Mouse (Mus musculus) right cerebral cortex, postnatal 36 days (tissue): ENCODE data around the gene Cpsf4.
"Not testable (repeated sequence)": the region's sequence is repeated elsewhere in the genome, so short reads cannot be mapped to it uniquely, and the experiment has no call there.

Experiments
- DNase-seq, 2 experiments: peaks; one replicate each; pipeline ENCODE4 v3.0.0; 2022; ENCODE audit warnings: low spot score in 2 of 2, mixed read lengths in 1 of 2

Cpsf4 gene

DNA sequence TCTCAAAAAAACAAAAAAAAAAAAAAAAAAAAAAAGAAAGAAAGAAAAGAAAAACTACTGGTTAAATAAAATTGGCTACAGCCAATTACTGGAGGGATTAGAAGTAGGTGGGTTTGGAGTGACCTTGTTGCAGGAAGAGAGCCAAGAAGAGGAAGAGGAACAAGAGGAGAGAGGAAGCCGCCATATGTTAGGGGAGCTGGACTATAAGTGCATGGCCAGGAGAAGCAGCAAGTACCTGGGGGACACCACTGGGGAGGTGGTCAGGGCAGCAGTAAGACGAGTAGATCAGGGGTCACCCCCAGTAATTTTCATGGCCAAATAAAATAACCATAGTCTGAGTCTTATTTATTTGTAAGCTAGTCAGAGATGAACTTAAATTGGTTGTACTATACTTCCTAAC, 18.2 kb downstream of the Cpsf4 start:
- DNase-seq: no peak

DNA sequence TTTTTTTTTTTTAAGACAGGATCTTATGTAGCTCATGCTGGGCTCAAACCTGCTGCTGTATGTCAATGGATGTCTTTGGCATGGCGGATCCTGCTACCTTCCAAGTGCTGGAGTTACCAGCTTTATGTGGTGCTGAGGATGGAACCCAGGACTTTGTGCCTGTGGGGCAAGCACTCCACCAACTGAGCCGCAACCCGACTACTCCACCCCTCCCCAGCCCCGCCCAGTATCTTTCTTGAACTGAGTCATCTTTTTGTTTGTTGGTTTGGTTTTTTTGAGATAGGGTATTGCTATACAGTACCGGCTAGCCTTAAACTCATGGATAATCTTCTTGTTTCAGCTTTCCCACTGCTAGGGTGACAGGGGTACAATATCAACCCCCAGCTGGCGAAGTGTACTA, 22.4 kb downstream of the Cpsf4 start:
- no peak for DNase-seq

DNA sequence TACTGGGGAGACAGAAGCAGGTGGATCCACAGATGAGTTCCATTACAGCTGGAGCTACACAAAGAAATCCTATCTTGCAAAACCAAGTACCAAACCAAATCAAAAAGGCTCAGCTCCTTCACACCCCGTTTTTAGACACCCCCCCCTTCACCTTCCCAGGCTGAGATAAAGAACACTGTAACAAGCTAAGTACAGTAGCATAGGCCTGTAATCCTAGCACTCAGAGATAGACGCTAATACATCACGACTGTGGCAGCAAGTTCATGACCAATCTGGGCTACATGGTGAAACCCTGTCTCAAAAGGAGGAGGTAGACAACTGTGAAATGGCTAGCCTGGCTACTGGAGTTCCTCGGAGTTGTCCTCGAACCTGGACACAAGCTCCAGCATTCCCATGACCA, 23.4 kb downstream of the Cpsf4 start:
- no peak for DNase-seq

DNA sequence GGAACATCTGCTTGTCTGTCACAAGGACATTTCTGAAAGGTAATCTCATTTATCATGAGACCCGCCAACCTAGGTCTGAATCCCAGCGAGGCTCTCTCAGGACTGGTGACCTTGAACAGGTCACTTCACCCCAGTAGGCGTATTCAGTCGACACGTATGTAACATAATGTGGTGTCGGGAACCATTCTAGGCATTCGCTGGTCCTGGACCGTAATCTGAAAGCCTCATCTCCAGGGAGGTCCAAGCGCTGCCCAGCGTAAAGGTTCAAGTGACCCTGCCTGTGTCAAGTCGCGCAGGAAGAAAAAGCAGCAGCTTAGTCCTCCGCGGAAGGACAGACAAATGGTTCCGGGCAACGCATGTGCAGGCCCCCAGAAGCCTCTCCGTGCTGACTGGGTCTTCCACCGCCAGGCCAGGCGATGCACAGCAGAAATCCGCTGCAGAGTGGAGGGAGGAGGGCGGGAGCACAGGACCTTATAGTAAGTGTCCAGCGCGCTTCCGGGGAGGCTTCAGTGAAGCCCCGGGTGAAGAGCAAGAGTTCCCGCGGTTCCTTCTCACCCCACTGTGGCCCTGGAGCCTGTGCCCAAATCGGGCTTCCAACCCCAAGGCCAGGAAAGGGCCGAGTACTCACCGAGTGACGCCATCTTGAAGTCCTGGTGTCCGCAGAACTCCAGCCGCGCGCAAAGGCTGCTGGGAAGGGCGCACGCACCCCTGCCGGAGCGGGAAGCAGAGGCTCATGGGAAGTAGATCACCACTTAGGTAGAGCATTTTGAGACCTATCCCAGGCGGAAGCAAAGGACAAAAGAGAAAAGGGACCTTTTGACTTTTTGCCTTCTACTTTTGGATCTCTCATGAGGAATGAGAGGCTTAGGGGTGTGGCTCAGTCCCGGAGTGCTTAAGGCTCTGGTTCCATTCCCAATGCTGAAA, 24.1 kb downstream of the Cpsf4 start:
- peak; percentile 88 to 91 for DNase-seq

DNA sequence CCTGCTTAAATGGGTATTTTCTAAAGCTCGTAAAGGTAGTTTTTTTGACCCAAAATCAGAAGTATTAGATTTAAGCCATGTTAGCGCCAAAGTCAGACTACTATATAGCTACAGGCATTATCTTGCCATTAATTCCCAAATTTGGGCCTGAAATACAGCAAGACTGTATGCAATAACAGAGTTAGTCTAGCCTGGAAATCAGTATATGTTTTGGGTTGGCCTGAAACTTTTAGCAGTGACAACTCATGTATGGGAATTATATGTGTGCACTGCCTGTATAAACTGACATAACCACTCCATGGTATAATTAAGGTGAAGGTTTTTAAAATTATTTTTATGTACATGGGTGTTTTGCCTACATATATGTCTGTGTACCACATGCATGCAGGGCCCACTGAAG, 24.9 kb downstream of the Cpsf4 start, which contains the start of gene Atp5j2:
Gene Atp5j2 (minus strand): TSS at position 101 of the 400 bp plus-strand sequence.
- DNase-seq: no peak

DNA sequence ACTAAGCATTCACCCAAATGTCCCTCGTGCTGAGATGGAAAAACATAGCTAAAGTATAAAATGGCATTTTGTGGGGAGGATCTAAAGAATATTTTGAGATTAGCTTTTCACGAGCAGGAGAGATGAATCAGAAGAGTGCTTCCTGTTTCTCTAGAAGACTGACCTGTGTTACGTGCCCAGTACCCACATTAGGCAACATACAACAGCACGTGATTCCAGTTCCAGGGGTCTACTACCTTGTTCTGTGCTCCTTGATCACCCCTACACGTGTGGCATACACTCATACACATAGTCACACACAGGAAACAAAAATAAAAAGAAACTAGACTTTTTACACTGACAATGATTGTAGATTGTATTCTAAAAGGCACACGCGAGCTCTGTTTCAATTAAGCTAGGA, 33.4 kb downstream of the Cpsf4 start:
- no peak for DNase-seq

DNA sequence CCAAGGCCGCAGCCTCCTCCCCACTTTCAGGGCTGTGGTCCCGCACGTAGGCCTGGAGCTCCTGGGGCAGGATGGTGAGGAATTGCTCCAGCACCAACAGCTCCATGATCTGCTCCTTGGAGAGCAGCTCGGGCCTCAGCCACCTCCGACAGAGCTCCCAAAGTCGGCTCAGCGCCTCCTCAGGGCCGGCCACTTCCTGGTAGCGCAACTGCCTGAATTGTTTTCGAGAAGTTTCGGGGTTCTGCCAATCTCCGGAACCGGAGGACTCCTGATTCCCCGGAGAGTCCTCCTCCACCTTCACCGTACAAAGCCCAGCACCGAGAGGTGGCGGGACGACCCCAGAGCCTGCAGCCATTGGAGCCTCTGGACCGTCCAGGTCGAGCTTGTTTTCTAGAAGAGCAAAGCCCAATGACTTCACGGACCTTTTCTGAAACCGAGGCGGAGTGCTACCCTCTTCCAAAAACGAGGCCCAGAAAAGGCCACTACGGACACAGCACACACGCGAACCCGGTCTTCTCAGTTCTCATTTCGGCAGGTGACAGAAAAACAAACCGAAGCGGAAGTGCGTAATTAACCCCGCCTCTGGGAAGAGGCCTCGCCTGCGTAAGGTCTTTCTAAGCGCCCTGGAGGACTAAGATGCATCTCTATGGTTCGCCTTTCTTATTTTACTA, 34.4 kb downstream of the Cpsf4 start, which contains the start of gene Zkscan14:
Gene Zkscan14 (minus strand): TSS at position 548 of the 671 bp plus-strand sequence.
- DNase-seq: peak; percentile 60 to 63

DNA sequence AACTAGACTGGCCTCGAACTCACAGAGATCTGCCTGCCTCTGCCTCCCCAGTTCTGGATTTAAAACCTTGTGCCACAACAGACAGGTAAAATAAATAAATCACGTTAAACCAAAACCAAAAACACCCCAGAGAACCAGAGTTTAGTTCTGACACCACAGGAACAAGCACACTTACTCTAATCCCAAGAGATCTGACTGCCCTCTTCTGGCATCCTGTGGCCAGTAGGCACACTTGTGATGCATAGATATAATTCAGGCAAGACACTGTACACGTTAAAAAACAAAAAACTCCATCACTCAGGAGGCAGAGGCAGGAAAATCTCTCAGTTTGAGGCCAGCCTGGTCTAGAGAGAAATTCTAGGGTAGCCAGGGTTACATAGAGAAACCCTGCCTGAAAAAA, 35.4 kb downstream of the Cpsf4 start:
- no peak for DNase-seq

DNA sequence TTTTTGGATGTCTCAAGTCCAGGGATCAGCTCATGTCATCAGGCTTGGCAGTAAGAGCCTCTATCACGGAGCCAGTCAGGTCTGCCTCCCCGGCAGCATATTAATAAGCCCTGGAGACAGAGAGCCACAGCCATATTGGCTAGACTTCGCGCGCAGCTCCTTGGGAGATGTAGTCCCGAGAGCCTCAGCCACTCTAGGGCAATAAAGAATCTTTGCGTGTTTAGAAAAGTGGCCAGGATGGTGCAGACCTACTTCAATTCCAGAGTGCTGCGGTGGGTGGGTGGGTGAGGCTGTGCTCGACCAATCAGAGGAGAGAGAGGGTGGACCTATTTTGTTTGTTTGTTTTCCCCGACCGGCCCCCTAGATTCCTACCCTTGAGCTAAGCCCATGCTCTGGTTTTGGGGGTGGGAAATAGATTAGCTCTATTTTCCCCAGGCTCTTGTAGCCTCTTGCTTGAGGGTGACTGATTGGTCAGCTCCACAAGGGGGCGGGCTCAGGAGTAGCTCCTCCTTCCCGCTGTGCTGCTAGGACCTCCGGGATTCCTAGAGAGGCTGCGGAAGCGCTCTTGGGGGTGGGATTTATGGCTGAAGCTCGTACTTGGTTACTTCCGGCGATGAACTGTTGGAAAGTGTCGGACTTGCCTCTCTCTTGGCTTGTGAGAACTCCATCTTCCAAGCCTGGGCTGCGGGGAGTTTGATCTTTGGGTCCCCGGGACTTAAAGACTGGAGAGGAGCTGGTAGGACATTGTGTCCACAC, 37.1 kb downstream of the Cpsf4 start, which contains the start of gene Zkscan5:
Gene Zkscan5 (plus strand): TSS at position 627 of the 756 bp plus-strand sequence.
- peak; percentile 98 for DNase-seq

DNA sequence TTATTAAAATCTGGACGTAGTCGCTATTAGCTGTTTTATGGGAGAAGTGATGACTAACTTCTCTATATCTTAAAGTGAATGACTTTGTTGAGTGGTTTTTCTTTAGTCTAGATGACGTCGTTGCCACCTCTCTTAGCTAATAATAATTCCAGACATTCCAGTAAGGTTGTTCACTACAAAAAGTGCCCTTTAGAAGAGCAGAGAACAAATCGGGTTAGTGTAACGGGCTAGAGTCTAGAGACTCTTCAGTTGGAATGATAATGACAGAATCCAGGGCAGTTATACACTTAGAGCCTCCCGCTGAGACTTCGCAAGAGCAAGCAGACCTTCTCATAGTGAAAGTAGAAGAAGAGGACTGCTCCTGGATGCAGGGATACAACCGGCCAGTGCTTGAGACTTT, 38.0 kb downstream of the Cpsf4 start:
- no peak for DNase-seq

DNA sequence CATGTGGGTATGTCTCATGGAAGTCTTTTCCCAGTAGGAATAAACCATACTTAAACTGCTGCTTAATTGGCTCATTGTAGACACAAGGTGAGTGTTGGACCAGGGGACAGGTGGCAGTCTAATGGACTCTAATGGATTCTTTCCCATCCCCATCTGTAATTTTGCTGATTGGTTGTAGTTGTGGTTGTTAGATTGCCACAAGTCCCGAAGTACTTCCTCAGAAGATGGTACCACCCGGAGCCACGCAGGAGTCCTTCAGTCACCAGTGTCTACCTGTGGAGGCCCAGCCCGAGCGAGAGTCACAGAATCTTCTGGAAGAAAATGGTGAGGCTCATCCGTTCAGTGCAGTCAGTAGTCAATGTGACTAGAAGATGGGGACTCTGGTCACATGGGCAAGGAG, 40.4 kb downstream of the Cpsf4 start:
- no peak for DNase-seq

DNA sequence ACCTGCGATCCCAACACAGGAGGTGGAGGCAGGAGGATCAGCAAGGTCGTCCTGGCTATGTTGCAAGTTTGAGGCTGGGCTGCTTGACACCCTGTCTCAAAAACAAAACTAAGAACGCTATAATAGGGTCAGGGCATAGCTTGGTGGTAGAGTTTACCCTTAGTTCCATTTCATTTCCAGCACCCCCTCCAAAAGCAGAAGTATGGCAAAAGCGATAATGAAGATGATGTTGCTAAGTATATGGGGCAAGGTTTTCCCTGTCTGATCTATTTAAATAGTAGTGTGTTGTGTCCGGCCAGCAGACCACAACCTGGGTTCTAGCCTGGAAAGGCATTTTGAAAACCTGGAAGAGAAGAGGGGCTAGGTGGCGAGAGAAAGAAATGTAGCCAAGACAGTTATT, 40.9 kb downstream of the Cpsf4 start:
- DNase-seq: no peak

DNA sequence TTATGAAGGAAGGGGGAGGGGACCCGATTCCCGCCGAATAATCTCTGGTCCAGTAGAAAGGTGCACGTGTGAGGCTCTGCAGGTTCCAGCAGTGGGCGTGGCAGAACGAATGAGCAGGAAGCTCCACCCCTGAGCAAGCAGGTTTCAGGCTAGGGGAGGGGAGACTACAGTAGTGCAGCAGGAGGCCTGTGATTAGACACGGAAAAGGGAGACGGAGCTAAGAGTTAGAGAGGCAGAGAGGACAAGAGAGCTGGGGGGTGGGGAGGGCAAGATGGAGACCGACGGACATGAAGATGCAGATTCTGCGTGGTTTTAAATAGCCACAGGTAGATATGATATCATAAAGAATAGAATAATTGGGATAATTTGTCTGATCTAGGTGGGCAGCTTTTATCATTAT, 41.4 kb downstream of the Cpsf4 start:
- DNase-seq: not testable (repeated sequence)

DNA sequence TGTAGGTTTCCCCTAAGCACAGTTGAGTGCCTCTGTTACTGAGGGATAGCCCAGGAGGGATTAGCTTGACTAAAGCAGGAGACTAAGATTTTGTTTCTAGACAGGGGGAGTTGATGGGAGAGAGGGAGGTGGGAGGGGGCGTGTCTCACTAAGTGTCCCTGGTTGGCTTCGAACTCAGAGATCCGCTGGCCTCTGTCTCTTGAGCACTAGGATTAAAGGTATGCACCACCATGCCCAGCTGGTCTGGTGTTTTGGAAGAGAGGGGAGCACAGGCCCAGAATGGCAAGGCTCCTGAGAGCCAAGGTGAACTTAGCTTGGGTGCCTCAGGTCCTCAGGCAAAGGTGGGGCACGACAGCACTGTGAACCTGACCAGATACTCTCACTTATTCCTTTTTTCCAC, 44.3 kb downstream of the Cpsf4 start:
- no peak for DNase-seq

DNA sequence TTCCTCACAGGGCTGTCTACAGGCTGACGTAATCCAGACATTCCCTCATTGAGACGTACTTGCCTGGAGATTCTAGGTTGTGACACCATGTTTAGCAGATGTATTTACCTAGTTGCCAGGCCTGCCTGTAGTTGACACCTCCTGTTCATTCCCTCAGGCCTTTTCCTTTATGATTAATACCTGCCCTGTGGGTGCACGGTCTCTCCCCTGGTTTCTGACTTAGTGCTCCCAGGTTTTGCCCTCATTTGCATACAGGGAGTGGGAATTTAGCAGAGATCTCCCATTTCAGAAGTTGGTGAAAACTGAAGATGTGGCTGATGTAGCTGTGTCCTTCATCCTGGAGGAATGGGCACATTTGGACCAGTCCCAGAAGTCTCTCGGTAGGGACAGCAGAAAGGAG, 45.2 kb downstream of the Cpsf4 start:
- DNase-seq: no peak

DNA sequence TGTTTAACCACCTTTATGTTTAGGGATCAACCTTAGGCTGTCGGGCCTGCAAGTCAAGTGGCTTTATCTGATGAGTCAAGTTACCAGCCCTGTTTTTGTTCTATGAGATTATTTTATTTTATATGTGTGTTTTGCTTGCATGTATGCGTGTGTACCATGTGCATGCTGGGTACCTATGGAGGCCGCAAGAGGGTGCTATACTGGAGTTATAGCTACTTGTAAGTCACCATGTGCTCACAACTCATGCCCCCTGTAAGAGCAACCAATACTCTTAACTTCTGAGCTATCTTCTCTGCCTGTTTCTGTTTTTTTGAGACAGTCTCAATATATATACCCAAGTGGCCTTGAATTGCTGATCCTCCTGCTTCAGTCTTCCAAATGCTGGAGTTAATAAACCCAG, 46.5 kb downstream of the Cpsf4 start:
- no peak for DNase-seq

DNA sequence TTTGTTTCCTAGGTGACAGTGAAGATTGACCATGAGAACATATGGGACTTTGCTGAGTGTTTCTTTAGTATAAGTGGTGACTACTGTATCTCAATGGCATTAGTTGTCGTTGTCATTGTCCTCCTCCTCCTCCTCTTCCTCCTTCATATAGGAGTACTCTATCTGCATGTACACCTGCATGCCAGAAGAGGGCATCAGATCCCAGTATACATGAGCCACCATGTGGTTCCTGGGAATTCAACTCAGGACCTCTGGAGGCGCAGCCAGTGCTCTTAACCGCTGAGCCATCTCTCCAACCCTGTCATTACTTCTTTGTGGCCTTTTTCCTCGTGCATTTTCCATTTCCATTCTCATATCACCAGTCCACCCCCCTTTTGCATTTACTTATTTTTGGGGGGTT, 47.7 kb downstream of the Cpsf4 start:
- no peak for DNase-seq

DNA sequence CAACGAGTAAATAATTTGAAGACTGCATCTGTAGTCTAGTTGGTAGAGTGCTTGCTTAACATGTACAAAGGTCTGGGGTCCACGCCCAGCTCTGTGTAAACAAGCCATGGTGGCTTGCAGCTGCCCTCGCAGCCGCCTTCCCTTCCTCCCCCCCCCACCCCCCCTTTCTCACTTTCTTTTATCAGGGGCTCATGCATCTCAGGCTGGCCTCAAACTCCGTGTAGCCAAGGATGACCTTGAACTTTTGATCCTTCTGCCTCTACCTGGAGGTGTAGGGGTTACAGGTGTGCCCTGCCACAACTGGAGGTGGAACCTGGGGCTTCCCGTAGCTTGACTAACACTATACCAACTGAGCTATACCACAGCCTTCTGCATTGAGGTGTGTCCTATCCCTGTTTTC, 50.7 kb downstream of the Cpsf4 start:
- DNase-seq: no peak

DNA sequence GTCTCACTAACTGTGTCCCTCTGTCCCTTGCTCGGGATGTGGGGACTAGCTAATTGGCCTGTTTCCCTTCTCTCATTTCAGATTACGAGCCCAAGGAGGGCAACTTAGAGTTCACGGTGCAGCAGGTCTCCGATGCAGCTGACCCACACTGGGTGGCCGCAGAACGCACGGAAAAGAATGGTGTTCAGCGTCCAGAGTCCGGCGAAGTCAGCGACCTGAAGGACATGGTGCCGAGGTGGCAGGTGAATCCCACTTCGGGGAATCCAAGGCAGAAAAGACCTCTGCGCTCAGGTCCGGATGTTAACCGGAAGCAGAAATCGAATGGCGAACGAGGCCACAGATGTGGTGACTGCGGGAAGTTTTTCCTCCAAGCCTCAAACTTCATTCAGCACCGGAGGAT, 51.2 kb downstream of the Cpsf4 start:
- no peak for DNase-seq

DNA sequence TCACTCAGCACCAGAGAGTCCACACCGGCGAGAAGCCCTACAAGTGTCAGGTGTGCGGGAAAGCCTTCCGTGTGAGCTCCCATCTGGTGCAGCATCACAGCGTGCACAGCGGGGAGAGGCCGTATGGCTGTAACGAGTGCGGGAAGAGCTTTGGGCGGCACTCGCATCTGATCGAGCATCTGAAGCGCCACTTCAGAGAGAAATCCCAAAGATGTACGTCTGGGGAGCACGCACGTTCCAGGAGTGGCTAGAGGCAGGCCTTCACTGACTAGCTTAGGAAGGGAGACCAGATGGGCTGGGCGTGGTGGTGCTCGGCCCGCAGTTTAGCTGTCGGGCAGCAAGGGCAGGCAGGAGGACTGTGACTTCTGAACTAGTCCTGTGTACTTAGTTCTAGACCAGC, 51.7 kb downstream of the Cpsf4 start:
- no peak for DNase-seq

DNA sequence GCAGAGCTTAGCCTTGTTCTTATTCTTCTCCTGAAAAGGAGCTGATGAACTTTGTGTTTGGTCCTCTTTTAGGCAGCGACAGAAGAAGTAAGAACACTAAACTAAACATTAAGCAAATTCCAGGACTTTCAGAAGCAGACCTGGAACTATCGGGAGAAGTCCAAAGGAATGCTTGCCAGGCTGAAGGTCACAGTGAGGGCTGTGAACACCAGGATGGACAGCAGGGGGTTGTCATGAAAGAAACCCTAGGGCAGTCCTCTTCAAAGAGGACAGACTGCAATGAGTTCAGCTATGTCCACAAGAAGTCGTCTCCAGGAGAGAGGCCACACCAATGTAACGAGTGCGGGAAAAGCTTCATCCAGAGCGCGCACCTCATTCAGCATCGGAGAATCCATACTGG, 53.0 kb downstream of the Cpsf4 start:
- no peak for DNase-seq

DNA sequence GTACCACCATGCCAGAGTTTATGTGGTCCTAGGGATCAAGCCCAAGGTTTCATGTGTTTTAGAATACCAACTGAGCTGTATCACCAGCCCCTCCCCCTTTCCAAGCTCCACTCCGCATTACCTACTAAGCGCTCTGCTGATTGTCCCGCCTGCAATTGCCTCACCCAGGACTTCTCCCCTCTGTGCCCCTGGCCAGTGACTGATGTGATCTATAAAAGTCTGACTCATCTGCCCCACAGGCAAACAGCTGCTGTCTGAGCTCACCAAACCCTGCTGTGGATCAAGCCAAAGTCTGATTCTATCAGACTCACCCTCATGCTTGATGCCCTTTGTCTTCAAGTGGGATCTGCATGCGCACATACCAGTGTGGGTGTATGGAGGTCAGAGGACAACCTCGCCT, 55.8 kb downstream of the Cpsf4 start:
- DNase-seq: no peak
